23 mouse cellular contexts compared by ENCODE assay signal in the genomic region with DNA sequence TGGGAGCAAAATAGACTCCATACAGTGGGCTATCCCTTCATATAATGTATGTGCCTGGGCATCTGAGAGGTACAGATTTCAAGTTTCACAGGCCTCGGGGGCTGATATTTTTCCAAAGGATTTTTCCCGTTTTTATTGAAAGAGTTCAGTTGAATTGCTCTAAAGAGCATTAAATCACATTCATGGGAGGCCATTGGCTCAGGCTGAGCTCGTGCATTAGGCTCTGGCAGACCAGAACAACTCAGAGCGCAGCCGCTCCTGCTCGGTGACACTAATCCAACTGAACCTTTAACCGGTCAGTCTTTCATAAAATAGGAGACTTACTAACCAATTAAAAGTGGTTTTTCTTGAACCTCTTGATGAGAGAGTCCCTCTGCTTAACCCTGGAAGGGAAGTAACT.
DNase-seq lines count a peak whose midpoint lies in the region; ATAC-seq lines count a peak whose summit lies in the region.
"Had no signal": no experiment of that assay in that cellular context is flagged by ENCODE, and none has a peak within 500 bp of the region (broad histone marks: within the 10 kb centered on the region; RNA-seq: fewer than 3 reads in every experiment).

No protein-coding gene starts in this region.

- H3K4me1 ChIP-seq in midbrain, embryonic 14.5 days (ENCODE audit: control insufficient read depth, insufficient read depth, low read length), result peaks cover 9% of the 10 kb centered on the region
- peaks cover 19% of the 10 kb centered on the region; the same call in 1 of the 2 replicates for H3K4me1 ChIP-seq in midbrain, embryonic 15.5 days
- H3K4me1 ChIP-seq in limb, embryonic 12.5 days (replicated peaks), result peaks cover 60% of the 10 kb centered on the region
- H3K4me1 ChIP-seq: heart, embryonic 10.5 days had no signal

- no peak overlapping the region for H3K27ac ChIP-seq in midbrain, embryonic 14.5 days (replicated peaks; ENCODE audit: low read depth, low read length)
- no peak overlapping the region for H3K27ac ChIP-seq in midbrain, embryonic 15.5 days
- H3K27ac ChIP-seq in limb, embryonic 12.5 days, result peak overlapping the region; percentile 47
- H3K27ac ChIP-seq: embryonic facial prominence, embryonic 15.5 days; forebrain, embryonic 10.5 days; forebrain, embryonic 15.5 days; heart, embryonic 10.5 days; hindbrain, embryonic 12.5 days had no signal

- H3K9ac ChIP-seq in midbrain, embryonic 14.5 days (replicated peaks; ENCODE audit: low read length), result no peak overlapping the region
- H3K9ac ChIP-seq in midbrain, embryonic 15.5 days, result no peak overlapping the region
- H3K9ac ChIP-seq in limb, embryonic 12.5 days (replicated peaks), result no peak overlapping the region
- H3K9ac ChIP-seq: embryonic facial prominence, embryonic 15.5 days; forebrain, embryonic 15.5 days; hindbrain, embryonic 12.5 days had no signal

- H3K4me3 ChIP-seq in midbrain, embryonic 14.5 days (replicated peaks; ENCODE audit: low read depth, low read length), result no peak overlapping the region
- H3K4me3 ChIP-seq in midbrain, embryonic 15.5 days, result no peak overlapping the region
- no peak overlapping the region for H3K4me3 ChIP-seq in limb, embryonic 12.5 days (replicated peaks)
- H3K4me3 ChIP-seq: embryonic facial prominence, embryonic 15.5 days; erythroblast, embryonic 14.5 days; forebrain, embryonic 10.5 days; forebrain, embryonic 15.5 days; heart, embryonic 10.5 days; hindbrain, embryonic 12.5 days had no signal

- ATAC-seq in midbrain, embryonic 14.5 days (ENCODE audit: low FRiP score, low TSS enrichment), result no peak
- ATAC-seq in midbrain, embryonic 15.5 days (replicated peaks), result no peak
- ATAC-seq in limb, embryonic 12.5 days (ENCODE audit: insufficient number of reproducible peaks, insufficient read depth, low FRiP score, low TSS enrichment, low read depth), result no peak
- ATAC-seq: activated CD4-positive, CD25-positive, alpha-beta regulatory T cell, adult 4 months; forebrain, embryonic 15.5 days; hindbrain, embryonic 16.5 days; Patski had no signal

- H3K27me3 ChIP-seq in midbrain, embryonic 14.5 days (ENCODE audit: control insufficient read depth, insufficient read depth, low read length), result no peaks in the 10 kb centered on the region
- H3K27me3 ChIP-seq in midbrain, embryonic 15.5 days (replicated peaks), result no peaks in the 10 kb centered on the region
- peaks cover 4% of the 10 kb centered on the region for H3K27me3 ChIP-seq in limb, embryonic 12.5 days
- H3K27me3 ChIP-seq: embryonic facial prominence, embryonic 15.5 days; hindbrain, embryonic 12.5 days; Patski had no signal

- 14% methylated on average over 7 of the region's 7 CpGs for WGBS in midbrain, embryonic 14.5 days
- WGBS in midbrain, embryonic 15.5 days, result 18% methylated on average over 7 of the region's 7 CpGs
- WGBS in limb, embryonic 12.5 days, result 19% methylated on average over 7 of the region's 7 CpGs

- no peaks in the 10 kb centered on the region for H3K9me3 ChIP-seq in midbrain, embryonic 14.5 days (ENCODE audit: control insufficient read depth, low read length)
- no peaks in the 10 kb centered on the region for H3K9me3 ChIP-seq in midbrain, embryonic 15.5 days
- no peaks in the 10 kb centered on the region for H3K9me3 ChIP-seq in limb, embryonic 12.5 days
- H3K9me3 ChIP-seq: embryonic facial prominence, embryonic 15.5 days; forebrain, embryonic 10.5 days; forebrain, embryonic 15.5 days; heart, embryonic 10.5 days; hindbrain, embryonic 12.5 days had no signal

- H3K36me3 ChIP-seq in midbrain, embryonic 14.5 days (ENCODE audit: control insufficient read depth, insufficient read depth, low read length), result no peaks in the 10 kb centered on the region
- H3K36me3 ChIP-seq in midbrain, embryonic 15.5 days (replicated peaks), result no peaks in the 10 kb centered on the region
- no peaks in the 10 kb centered on the region for H3K36me3 ChIP-seq in limb, embryonic 12.5 days
- H3K36me3 ChIP-seq: embryonic facial prominence, embryonic 15.5 days; forebrain, embryonic 10.5 days; forebrain, embryonic 15.5 days; heart, embryonic 10.5 days; hindbrain, embryonic 12.5 days had no signal

- peak; percentile 30 for DNase-seq in embryo, embryonic 11 days
- no peak for DNase-seq in embryo, embryonic 9.5 days (ENCODE audit: extremely low spot score)
- peak; percentile 41 for DNase-seq in midbrain, embryonic 14.5 days
- DNase-seq in cerebellum, postnatal 36 days, result no peak
- DNase-seq in Muller cell, postnatal 12 days (ENCODE audit: inconsistent ontology term), result no peak
- DNase-seq: adrenal gland, postnatal 14 days; cerebellum, adult 18-20 months; cerebellum, postnatal 10 days; gastrocnemius, postnatal 36 days; heart, adult 18-20 months; heart, postnatal 10 days; heart, postnatal 4 days had no signal

- no peak overlapping the region for H3K4me2 ChIP-seq in midbrain, embryonic 14.5 days (ENCODE audit: low read length)
- H3K4me2 ChIP-seq in midbrain, embryonic 15.5 days, result no peak overlapping the region
- H3K4me2 ChIP-seq in limb, embryonic 12.5 days, result peak overlapping the region; percentile 18; the same call in 1 of the 2 replicates
- H3K4me2 ChIP-seq: embryonic facial prominence, embryonic 15.5 days; forebrain, embryonic 15.5 days; hindbrain, embryonic 12.5 days had no signal

Comparison
In these comparisons a context has a peak if more than half of its experiments do, and no peak if none do; other contexts are left out.
1. DNase-seq: peak in embryo, embryonic 11 days (single experiment) and midbrain, embryonic 14.5 days (single experiment); none in embryo, embryonic 9.5 days (single experiment), cerebellum, postnatal 36 days (0 of 2) and Muller cell, postnatal 12 days (single experiment).